Mouse (Mus musculus) hindbrain, postnatal 0 days (tissue): ENCODE measurements around the gene Klf6. TPM values are rescaled to one million over a fixed set of nuclear protein-coding genes. Genes with fewer than 3 reads are reported as not detected.
A peak's percentile ranks its signal among the peaks of the same experiment; 100 is the strongest.

Source experiments
- ATAC-seq: fragments of 200-750 bp; cut with Nextera tagmentation; 2 replicates; pipeline ENCODE4 v1.8.0; 2017; ENCODE audit warnings: mild to moderate bottlenecking, moderate TSS enrichment, moderate library complexity
- DNase-seq: peaks from one replicate; pipeline ENCODE4 v3.0.0-alpha.2; 2015; ENCODE audit warnings: low spot score
- H3K27ac ChIP-seq: fragments of 300-500 bp; sonication (generic); 2 replicates; pipeline ENCODE4 v1.5.1; 2014; ENCODE audit warnings: mild to moderate bottlenecking
- H3K27me3 ChIP-seq: fragments of 300-500 bp; sonication (generic); 2 replicates; pipeline ENCODE4 v1.6.1; 2014; ENCODE audit warnings: low read length, mixed read lengths; ENCODE audit not compliant: insufficient read depth
- H3K36me3 ChIP-seq: fragments of 300-500 bp; sonication (generic); 2 replicates; pipeline ENCODE4 v1.6.1; 2014; ENCODE audit warnings: low read length, mixed read lengths; ENCODE audit not compliant: insufficient read depth
- H3K4me1 ChIP-seq: fragments of 300-500 bp; sonication (generic); 2 replicates; pipeline ENCODE4 v1.6.1; 2014; ENCODE audit warnings: antibody characterized with exemption, low read length, mixed read lengths; ENCODE audit not compliant: insufficient read depth
- H3K4me2 ChIP-seq: fragments of 300-500 bp; sonication (generic); 2 replicates; pipeline ENCODE4 v1.6.1; 2014; ENCODE audit warnings: low read depth, mild to moderate bottlenecking, low read length, moderate library complexity, mixed read lengths
- H3K4me3 ChIP-seq: fragments of 300-500 bp; sonication (generic); 2 replicates; pipeline ENCODE4 v1.5.1; 2014; ENCODE audit warnings: low read length
- H3K9ac ChIP-seq: fragments of 300-500 bp; sonication (generic); replicated peaks from 2 replicates; pipeline ENCODE4 v1.6.1; 2014; ENCODE audit warnings: mild to moderate bottlenecking, low read length, moderate library complexity, mixed read lengths
- H3K9me3 ChIP-seq: fragments of 300-500 bp; sonication (generic); 2 replicates; pipeline ENCODE4 v1.6.1; 2016; ENCODE audit warnings: low read length, mixed read lengths
- CTCF ChIP-seq: IDR thresholded peaks from 2 replicates; pipeline ENCODE4 v1.5.1; 2016; ENCODE audit warnings: antibody characterized with exemption, control low read depth, low read depth
- WGBS: fragments of 180-500 bp; shearing (Covaris S2); extraction: QIAGEN DNeasy Blood & Tissue Kit; methylation state at CpG from one replicate; pipeline ENCODE4 v1.1.7; 2014; 5-methylcytosine and 5-hydroxymethylcytosine counted together
- polyA plus RNA-seq: library from polyadenylated mRNA; unstranded; fragments of >200 nt; fragmentation: Nextera tagmentation; extraction: Ambion mirVana; gene quantifications from 2 replicates; pipeline ENCODE4 v1.2.1, GENCODE M21; 2015
- total RNA-seq: library from RNA; depleted of rRNA; stranded (reverse); fragments of >200 nt; gene quantifications from 2 replicates; pipeline ENCODE4 v1.2.3, GENCODE M21; 2014

The Klf6 gene
- total and polyA plus RNA-seq, 2 experiments from 2014 or later, result 53.1 to 104 TPM

DNA sequence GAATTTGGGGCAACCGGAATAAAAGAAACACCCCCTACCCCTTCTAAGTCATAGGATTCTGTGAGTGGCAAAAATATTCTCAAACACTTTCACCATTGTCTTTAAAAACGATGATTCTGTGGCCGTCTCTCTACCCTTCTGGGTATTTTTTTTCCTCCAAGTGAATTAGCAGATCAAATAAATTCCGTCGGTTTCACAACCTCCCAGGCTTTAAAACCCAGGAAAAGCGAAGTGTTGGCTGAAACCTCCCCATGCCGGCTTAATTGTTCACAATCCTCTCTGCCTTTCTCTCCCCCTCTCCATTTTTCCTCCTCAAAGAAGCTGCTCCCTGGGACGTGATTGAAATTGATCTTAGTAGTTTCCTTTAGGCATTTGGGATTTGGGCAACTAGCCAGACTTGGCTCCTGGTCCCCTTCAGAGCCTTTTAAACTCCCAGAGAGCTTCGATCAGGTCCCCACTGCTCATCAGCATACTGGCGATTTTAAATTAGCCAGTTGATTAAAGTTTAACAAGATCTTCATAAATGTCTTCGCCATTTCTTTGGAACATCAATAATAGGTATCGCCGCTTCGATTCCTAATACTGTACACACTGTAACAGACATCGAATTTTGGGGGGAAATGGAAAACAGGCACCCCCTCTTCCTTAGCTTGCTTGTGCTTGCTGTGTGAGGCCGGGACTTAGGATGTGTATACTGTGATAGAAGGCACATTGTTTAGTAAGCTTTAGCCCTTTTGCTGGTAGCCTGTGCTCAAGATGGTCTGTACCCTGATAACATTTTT lies 1.5 kb downstream of the Klf6 start:
- H3K4me1 ChIP-seq, result peaks cover 8% of the 10 kb centered on the region; the same call in 1 of the 2 replicates
- no peaks in the 10 kb centered on the region for H3K27me3 ChIP-seq
- WGBS, result 2% methylated on average over 16 of the region's 16 CpGs
- peak overlapping the region; percentile 75 for H3K9ac ChIP-seq
- DNase-seq, result peak; percentile 70
- no peaks in the 10 kb centered on the region for H3K9me3 ChIP-seq
- peaks cover 25% of the 10 kb centered on the region; the same call in 1 of the 2 replicates for H3K36me3 ChIP-seq
- H3K27ac ChIP-seq, result peak overlapping the region; percentile 92
- no peak for TF ChIP-seq CTCF
- peak overlapping the region; percentile 74 for H3K4me2 ChIP-seq
- peak overlapping the region; percentile 92 for H3K4me3 ChIP-seq
- no peak for ATAC-seq

DNA sequence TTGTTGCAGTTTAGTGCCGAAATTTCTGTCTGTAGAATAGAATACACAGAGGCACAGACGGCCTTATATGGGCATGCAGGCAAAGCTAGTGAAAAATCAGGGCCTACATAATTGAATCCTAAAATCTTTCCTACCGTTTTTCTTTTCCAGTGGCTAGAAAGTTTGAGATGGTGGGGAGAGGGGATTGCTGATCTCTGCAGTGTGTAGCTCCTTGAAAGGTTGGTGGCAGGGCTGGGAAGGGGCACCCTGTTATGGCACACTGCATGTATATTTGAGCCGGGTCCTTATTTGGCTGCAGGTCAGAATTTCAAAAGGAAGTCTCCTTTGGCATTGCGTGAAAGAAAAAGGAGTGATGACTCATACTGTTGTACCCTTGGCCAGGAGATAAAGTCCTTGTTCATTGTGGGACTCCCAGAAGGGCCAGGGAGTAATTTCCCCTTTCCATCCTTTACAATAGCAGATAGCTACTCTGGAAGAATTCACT lies 2.2 kb downstream of the Klf6 start:
- Histone ChIP-seq H3K4me2 (peak overlapping the region; percentile 74), H3K4me3 (peak overlapping the region; percentile 92), H3K27me3 (no peaks in the 10 kb centered on the region), H3K4me1 (peaks cover 8% of the 10 kb centered on the region; the same call in 1 of the 2 replicates), H3K36me3 (peaks cover 27% of the 10 kb centered on the region; the same call in 1 of the 2 replicates), H3K27ac (peak overlapping the region; percentile 92), H3K9me3 (no peaks in the 10 kb centered on the region), H3K9ac (peak overlapping the region; percentile 75)
- DNase-seq (peak; percentile 52), ATAC-seq (no peak)
- TF ChIP-seq CTCF, result no peak
- 2% methylated on average over 5 of the region's 5 CpGs for WGBS

DNA sequence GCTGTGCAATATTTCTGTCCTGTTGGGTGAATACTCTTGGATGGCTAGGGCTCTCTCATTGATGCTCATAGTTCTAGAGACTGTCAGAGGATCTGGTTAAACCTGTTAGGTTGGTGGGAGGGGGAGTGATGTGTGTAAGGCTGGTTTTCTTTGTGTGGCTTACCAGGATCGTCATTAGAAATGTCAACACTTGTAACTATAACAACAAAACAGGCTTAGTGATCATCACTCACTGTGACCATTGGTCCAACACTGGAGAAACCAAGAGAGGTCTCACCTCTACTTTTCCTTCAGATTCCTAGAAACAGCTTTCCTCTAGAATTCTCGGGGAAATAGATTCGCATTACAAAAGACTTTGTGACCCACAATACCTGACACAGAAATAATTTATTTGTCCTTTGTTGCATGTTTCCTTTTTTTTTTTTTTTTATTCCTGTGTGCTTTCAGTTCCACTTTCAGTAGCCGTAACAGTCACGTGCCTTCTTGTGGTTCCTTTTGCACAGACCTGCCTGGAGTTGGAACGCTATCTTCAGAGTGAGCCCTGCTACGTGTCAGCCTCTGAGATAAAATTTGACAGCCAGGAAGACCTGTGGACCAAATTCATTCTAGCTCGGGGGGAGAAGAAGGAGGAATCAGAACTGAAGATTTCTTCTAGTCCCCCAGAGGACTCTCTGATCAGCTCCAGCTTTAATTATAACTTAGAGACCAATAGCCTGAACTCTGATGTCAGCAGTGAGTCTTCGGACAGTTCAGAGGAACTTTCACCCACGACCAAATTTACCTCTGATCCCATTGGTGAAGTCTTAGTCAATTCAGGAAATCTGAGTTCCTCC lies 3.2 kb downstream of the Klf6 start:
- WGBS, result 53% methylated on average over 10 of the region's 10 CpGs
- Histone ChIP-seq H3K4me2 (peak overlapping the region; percentile 74), H3K4me1 (peaks cover 8% of the 10 kb centered on the region; the same call in 1 of the 2 replicates), H3K36me3 (peaks cover 27% of the 10 kb centered on the region; the same call in 1 of the 2 replicates), H3K9ac (peak overlapping the region; percentile 49), H3K4me3 (peak overlapping the region; percentile 92), H3K9me3 (no peaks in the 10 kb centered on the region), H3K27me3 (no peaks in the 10 kb centered on the region), H3K27ac (peak overlapping the region; percentile 92; the same call in 1 of the 2 replicates)
- DNase-seq (peak; percentile 22), ATAC-seq (no peak)
- TF ChIP-seq CTCF, result no peak

DNA sequence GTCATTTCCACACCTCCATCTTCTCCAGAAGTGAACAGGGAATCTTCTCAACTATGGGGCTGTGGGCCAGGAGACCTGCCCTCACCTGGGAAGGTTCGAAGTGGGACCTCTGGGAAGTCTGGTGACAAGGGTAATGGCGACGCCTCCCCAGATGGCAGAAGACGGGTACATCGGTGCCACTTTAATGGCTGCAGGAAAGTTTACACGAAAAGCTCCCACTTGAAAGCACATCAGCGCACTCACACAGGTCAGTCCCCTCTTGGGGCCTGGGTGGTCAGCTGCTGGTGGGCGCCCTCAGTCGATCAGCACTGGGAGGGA lies 3.8 kb downstream of the Klf6 start:
- DNase-seq (no peak), ATAC-seq (no peak)
- TF ChIP-seq CTCF, result no peak
- H3K9ac ChIP-seq, result no peak overlapping the region
- H3K9me3 ChIP-seq, result no peaks in the 10 kb centered on the region
- 90% methylated on average over 9 of the region's 9 CpGs for WGBS
- peaks cover 8% of the 10 kb centered on the region; the same call in 1 of the 2 replicates for H3K4me1 ChIP-seq
- no peak overlapping the region for H3K27ac ChIP-seq
- peaks cover 27% of the 10 kb centered on the region; the same call in 1 of the 2 replicates for H3K36me3 ChIP-seq
- H3K27me3 ChIP-seq, result no peaks in the 10 kb centered on the region
- H3K4me3 ChIP-seq, result peak overlapping the region; percentile 92
- peak overlapping the region; percentile 74 for H3K4me2 ChIP-seq

DNA sequence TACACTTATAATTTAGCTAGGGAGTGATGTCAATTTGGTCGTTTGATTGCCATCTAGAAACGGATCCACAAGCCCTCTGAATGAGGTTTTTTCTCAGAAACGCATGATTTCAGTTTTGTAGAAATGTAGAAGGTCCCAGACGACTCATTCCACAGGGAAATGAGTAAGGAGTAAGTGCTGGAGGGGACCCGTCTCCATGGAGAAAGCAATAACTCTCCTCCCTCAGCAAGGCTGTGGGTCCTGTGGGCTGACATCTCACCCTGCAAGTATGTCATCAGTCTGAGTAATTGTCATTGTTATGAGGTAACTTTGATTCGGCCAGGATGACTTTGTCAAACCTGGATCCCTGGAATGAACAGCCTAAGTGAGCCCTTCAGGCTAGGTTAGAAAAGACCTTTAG lies 4.8 kb downstream of the Klf6 start:
- H3K4me1 ChIP-seq, result peaks cover 8% of the 10 kb centered on the region; the same call in 1 of the 2 replicates
- ATAC-seq, result no peak
- peak overlapping the region; percentile 74 for H3K4me2 ChIP-seq
- H3K36me3 ChIP-seq, result peaks cover 27% of the 10 kb centered on the region; the same call in 1 of the 2 replicates
- peak overlapping the region; percentile 6; the same call in 1 of the 2 replicates for H3K4me3 ChIP-seq
- TF ChIP-seq CTCF, result no peak
- DNase-seq, result no peak
- H3K27ac ChIP-seq, result no peak overlapping the region
- 70% methylated on average over 6 of the region's 6 CpGs for WGBS
- H3K9me3 ChIP-seq, result no peaks in the 10 kb centered on the region
- no peak overlapping the region for H3K9ac ChIP-seq
- no peaks in the 10 kb centered on the region for H3K27me3 ChIP-seq

DNA sequence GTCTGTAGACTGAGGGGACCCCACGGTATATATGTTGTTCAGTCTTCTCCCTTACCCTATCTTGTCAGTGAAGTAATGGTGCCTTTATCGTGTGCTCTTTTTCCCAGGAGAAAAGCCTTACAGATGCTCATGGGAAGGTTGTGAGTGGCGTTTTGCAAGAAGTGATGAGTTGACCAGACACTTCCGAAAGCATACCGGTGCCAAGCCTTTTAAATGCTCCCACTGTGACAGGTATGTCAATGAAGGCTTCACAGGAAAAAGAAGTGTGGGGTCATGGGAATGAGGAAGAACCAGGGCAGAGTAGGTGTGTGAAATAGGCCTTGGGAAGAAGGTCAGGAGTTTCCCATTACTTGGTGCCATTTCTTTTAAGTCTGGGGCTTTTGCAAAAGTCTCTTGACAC lies 5.2 kb downstream of the Klf6 start:
- Histone ChIP-seq H3K4me3 (no peak overlapping the region), H3K27me3 (no peaks in the 10 kb centered on the region), H3K9me3 (no peaks in the 10 kb centered on the region), H3K9ac (no peak overlapping the region), H3K4me2 (peak overlapping the region; percentile 74), H3K27ac (no peak overlapping the region), H3K4me1 (peaks cover 8% of the 10 kb centered on the region; the same call in 1 of the 2 replicates), H3K36me3 (peaks cover 27% of the 10 kb centered on the region; the same call in 1 of the 2 replicates)
- TF ChIP-seq CTCF, result no peak
- DNase-seq, result no peak
- 88% methylated on average over 5 of the region's 5 CpGs for WGBS
- ATAC-seq, result no peak
